Mouse (Mus musculus) G1E (cell line): Measurements from ENCODE around the gene Znfx1.

ENCODE experiments used
- CTCF ChIP-seq: IDR thresholded peaks from 2 replicates; pipeline ENCODE4 v1.5.1; 2012; ENCODE audit warnings: low read depth, low read length, inconsistent platforms, mixed read lengths
- GATA1 ChIP-seq: IDR thresholded peaks from 2 replicates; pipeline ENCODE4 v1.6.1; 2012; ENCODE audit warnings: borderline replicate concordance, low read length, inconsistent platforms, mixed read lengths
- GATA2 ChIP-seq: IDR thresholded peaks from 2 replicates; pipeline ENCODE4 v1.6.1; 2012; ENCODE audit warnings: low read depth, low read length, inconsistent platforms, borderline replicate concordance
- TAL1 ChIP-seq: conservative IDR thresholded peaks from 2 replicates; pipeline ENCODE4 v1.6.1; 2012; ENCODE audit warnings: low read depth, low read length, inconsistent platforms, mixed read lengths

DNA sequence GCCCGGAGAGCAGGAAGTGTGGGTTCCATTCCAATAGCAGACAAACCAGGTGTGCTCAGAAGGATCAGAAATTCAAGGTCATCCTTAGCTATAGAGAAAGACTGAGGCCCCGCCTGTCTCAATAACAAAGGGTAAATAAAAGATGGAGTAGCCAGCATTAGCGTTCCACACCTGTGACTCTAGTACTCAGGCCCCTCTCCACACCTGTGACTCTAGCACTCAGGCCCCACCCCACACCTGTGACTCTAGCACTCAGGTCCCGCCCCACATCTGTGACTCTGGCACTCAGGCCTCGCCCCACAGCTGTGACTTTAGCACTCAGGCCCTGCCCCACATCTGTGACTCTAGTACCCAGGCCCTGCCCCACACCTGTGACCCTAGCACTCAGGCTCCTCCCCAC, 11.8 kb upstream of the Znfx1 start:
- TF ChIP-seq CTCF (no peak), TAL1 (no peak), GATA2 (no peak), GATA1 (no peak)
